Mouse (Mus musculus) liver, adult (tissue): Measurements from ENCODE around the gene Rpsa.

Experiments
- GATA4 ChIP-seq: IDR thresholded peaks from 2 replicates; pipeline ENCODE4 v1.6.1; 2014; ENCODE audit warnings: mild to moderate bottlenecking, low read length; ENCODE audit not compliant: insufficient replicate concordance

The Rpsa gene

DNA sequence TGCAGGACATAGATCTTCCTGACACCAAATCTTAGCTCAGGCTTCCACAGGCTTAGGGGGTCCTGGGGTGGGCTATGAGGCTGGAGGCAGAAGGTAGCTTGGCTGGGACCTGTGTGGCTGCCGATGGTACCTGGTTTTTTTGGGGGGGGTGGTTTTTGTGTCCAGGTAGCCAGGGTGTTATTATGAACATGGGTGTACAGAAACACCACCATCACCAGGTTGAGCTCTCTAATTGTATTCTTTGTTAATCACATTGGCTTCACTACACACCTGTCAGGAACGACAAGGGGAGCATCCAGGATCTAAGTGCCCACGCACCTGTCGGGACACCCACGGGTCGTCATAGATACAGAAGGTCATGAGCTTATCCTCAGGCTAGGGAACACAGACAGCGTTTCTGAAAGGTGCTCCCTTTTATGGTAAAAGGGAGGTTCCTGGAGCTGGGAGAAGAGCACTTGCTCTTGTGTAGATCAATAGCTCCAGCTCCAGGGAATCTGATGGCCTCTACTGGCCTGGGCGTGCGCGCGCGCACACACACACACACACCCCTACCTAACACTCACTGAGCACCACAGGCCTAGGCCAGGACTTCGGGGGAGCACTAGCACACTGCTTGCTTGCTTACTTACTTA is 7.2 kb downstream of the Rpsa start:
- TF ChIP-seq GATA4: no peak

DNA sequence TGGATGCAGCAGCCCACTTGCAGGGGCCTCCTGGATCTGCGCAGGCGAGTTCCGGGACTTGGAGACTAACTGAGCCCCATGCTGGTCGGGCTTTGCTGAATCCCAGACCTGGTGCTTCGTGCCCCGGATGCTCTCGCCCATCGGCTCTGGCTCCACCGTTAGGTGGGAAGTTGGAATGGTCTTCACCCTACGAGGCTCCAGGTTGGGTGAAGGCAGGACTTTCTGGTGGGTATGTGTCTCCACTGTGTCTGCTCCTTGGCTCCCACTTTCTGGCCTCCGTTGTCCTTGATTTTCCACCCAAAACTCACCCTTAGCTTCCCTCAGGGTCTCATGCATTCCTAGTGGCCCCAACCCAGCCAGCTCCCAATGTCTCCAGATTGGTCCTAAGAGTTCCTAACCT is 8.0 kb downstream of the Rpsa start:
- no peak for TF ChIP-seq GATA4

- TF ChIP-seq GATA4: no peak
These were observed 13.2 kb downstream of the Rpsa start for GRCm38 (mm10) chr9:120140652-120141051.

DNA sequence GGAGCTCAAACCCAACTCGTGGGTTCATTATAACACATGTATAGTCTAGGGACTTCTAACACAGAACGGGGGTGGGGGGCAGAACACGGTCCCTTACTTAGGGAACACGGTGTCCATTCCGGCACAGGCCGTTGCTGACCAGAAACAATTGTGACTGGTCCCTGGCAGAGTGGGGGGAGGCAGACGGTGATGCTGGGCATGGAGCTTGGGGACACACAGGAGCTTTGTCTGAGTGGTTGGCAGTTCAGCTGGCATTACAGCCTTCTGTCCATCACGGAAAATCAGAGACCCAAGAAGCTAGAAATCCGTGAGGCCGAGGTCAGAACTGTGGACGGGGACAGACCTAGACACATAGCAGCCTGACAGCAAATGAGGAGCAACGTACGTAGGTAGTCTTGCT is 17.0 kb downstream of the Rpsa start:
- no peak for TF ChIP-seq GATA4

GRCm38 (mm10) chr9:120149222-120149828 is 21.8 kb downstream of the Rpsa start, which contains the start of gene Mobp:
Gene Mobp (plus strand): TSS chr9:120149707.
- no peak for TF ChIP-seq GATA4

- no peak for TF ChIP-seq GATA4
These were observed 23.7 kb downstream of the Rpsa start for GRCm38 (mm10) chr9:120151152-120151551.

DNA sequence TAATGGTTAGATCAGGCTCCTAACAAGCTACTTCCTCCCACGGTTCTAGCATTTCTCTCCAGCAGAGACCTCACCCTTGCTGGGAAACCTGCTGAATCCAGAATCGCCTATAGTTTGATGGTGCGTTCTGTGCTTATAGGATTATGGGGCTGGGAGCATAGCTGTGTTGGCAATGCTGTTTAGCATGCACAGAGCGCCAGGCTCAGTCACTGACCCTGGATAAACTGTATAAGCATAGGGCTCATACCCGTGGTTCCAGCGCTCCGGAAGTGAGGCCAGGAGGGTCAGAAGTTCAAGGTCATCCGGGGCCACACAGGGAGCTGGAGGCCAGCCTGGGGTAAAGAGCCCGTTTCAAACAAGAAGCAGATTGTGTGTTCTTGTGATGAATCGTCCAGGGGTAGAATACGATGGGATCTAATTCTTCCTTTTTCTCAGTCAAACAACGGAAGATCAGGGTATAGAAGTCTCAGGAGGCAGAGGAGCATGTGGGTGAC is 24.5 kb downstream of the Rpsa start:
- no peak for TF ChIP-seq GATA4

- no peak for TF ChIP-seq GATA4
These were observed 30.6 kb downstream of the Rpsa start for GRCm38 (mm10) chr9:120158047-120158446.

DNA sequence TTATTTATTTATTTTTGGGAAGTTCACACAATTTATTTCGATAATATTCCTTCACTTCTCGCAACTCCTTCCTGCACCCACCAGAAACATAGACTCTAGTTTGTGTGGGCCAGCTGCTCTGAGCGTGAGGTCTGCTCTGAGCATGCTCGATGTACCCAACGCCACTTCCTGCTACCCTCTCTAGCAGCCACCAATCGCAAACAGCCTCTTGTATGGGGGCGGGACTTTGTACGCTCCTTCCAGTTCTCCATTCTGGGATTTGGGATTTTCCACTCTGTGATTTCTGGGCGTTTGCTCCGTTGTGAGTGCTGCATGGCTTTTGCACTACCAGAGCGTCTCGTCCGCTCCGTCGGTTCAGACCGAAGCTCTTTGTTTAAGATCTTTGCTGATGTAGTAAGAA is 36.4 kb downstream of the Rpsa start:
- TF ChIP-seq GATA4: no peak

DNA sequence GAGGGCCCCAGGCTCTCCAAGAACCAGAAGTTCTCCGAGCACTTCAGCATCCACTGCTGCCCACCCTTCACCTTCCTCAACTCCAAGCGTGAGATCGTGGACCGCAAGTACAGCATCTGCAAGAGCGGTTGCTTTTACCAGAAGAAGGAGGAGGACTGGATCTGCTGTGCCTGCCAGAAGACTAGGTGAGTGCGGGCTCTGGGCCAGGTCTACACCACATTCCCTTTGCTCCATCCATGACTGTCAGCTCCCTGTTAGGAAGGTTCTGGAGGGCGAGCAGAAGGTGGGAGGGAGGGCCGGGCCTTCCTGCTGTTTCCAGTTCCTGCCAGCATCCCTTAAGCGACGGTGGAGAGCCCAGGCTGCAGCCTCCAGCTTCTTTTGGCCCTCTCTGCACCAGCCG is 40.3 kb downstream of the Rpsa start:
- no peak for TF ChIP-seq GATA4

GRCm38 (mm10) chr9:120171295-120171694 is 43.8 kb downstream of the Rpsa start:
- no peak for TF ChIP-seq GATA4

- no peak for TF ChIP-seq GATA4
These were observed 47.1 kb downstream of the Rpsa start for GRCm38 (mm10) chr9:120174436-120175137.

- no peak for TF ChIP-seq GATA4
These were observed 51.3 kb downstream of the Rpsa start for GRCm38 (mm10) chr9:120178813-120179212.
